Mouse (Mus musculus): Measurements from ENCODE around the gene Gatad2b. TPM values are rescaled to one million over a fixed set of nuclear protein-coding genes. Genes with fewer than 3 reads are reported as not detected.

Gatad2b gene
- total RNA-seq, 2 experiments from 2014 or later: 95.2 to 109 TPM

- DNase-seq: peak in 1 of 2 experiments; percentile 53
These were observed 90.7 kb downstream of the Gatad2b start for GRCm38 (mm10) chr3:90383690-90384089.

- no peak for DNase-seq
These were observed 91.9 kb downstream of the Gatad2b start for GRCm38 (mm10) chr3:90384851-90385375.

- DNase-seq: no peak
These were observed 93.8 kb downstream of the Gatad2b start for GRCm38 (mm10) chr3:90386817-90387216.

GRCm38 (mm10) chr3:90387483-90387882, 94.5 kb downstream of the Gatad2b start:
- DNase-seq: peak; percentile 53 to 56

- DNase-seq: no peak
These were observed 95.2 kb downstream of the Gatad2b start for GRCm38 (mm10) chr3:90388192-90388591.

- DNase-seq: no peak
These were observed 95.9 kb downstream of the Gatad2b start for GRCm38 (mm10) chr3:90388726-90389510.

GRCm38 (mm10) chr3:90389511-90390490, 96.8 kb downstream of the Gatad2b start, which contains the start of gene Slc27a3:
Slc27a3 (minus strand) TSS chr3:90389938.
- DNase-seq: peak; percentile 33 to 48

GRCm38 (mm10) chr3:90391004-90391403, 98.0 kb downstream of the Gatad2b start:
- no peak for DNase-seq

GRCm38 (mm10) chr3:90391941-90392340, 99.0 kb downstream of the Gatad2b start:
- DNase-seq: no peak

GRCm38 (mm10) chr3:90392661-90393060, 99.7 kb downstream of the Gatad2b start:
- no peak for DNase-seq

GRCm38 (mm10) chr3:90395629-90396028, 102.7 kb downstream of the Gatad2b start:
- DNase-seq: no peak

GRCm38 (mm10) chr3:90400993-90401392, 108.0 kb downstream of the Gatad2b start:
- no peak for DNase-seq

- no peak for DNase-seq
These were observed 111.1 kb downstream of the Gatad2b start for GRCm38 (mm10) chr3:90404121-90404520.

- DNase-seq: no peak
These were observed 111.6 kb downstream of the Gatad2b start for GRCm38 (mm10) chr3:90404609-90405008.

GRCm38 (mm10) chr3:90406414-90406813, 113.4 kb downstream of the Gatad2b start:
- no peak for DNase-seq

GRCm38 (mm10) chr3:90408721-90409120, 115.7 kb downstream of the Gatad2b start:
- no peak for DNase-seq

GRCm38 (mm10) chr3:90412312-90413010, 119.5 kb downstream of the Gatad2b start:
- peak; percentile 58 to 63 for DNase-seq

- no peak for DNase-seq
These were observed 120.0 kb downstream of the Gatad2b start for GRCm38 (mm10) chr3:90413011-90413396.

Data from layer of hippocampus, postnatal 36 days (tissue).